Mouse (Mus musculus) stomach, embryonic 14.5 days (tissue): ENCODE measurements at regions not wholly inside any gene's neighbourhood (a gene's known extent, or its start where the extent isn't known, plus 50 kb on each side); places are given as distances from the start of the nearest gene placed in this dataset.

Experiments
- ATAC-seq: fragments of 200-750 bp; cut with Nextera tagmentation; 2 replicates; pipeline ENCODE4 v1.8.0; 2017; ENCODE audit warnings: low read depth, moderate TSS enrichment; ENCODE audit not compliant: insufficient number of reproducible peaks, insufficient read depth, low FRiP score
- H3K27ac ChIP-seq: fragments of 300-500 bp; sonication (generic); 2 replicates; pipeline ENCODE4 v1.5.1; 2014; ENCODE audit warnings: mild to moderate bottlenecking, low read length, moderate library complexity, mixed read lengths
- H3K27me3 ChIP-seq: fragments of 300-500 bp; sonication (generic); 2 replicates; pipeline ENCODE4 v1.6.1; 2014; ENCODE audit warnings: low read length, control low read depth, mixed read lengths; ENCODE audit not compliant: control insufficient read depth, insufficient read depth
- H3K36me3 ChIP-seq: fragments of 300-500 bp; sonication (generic); 2 replicates; pipeline ENCODE4 v1.6.1; 2014; ENCODE audit warnings: mild to moderate bottlenecking, control low read depth, low read length, moderate library complexity, mixed read lengths; ENCODE audit not compliant: control insufficient read depth, insufficient read depth
- H3K4me1 ChIP-seq: fragments of 300-500 bp; sonication (generic); 2 replicates; pipeline ENCODE4 v1.6.1; 2014; ENCODE audit warnings: low read length, control low read depth, mixed read lengths; ENCODE audit not compliant: control insufficient read depth, insufficient read depth
- H3K4me2 ChIP-seq: fragments of 300-500 bp; sonication (generic); replicated peaks from 2 replicates; pipeline ENCODE4 v1.6.1; 2014; ENCODE audit warnings: low read depth, low read length, control low read depth
- H3K4me3 ChIP-seq: fragments of 300-500 bp; sonication (generic); 2 replicates; pipeline ENCODE4 v1.5.1; 2014; ENCODE audit warnings: low read depth, low read length, control low read depth
- H3K9ac ChIP-seq: fragments of 300-500 bp; sonication (generic); replicated peaks from 2 replicates; pipeline ENCODE4 v1.6.1; 2014; ENCODE audit warnings: low read depth, mild to moderate bottlenecking, control low read depth, low read length, moderate library complexity, mixed read lengths
- H3K9me3 ChIP-seq: fragments of 300-500 bp; sonication (generic); 2 replicates; pipeline ENCODE4 v1.6.1; 2016; ENCODE audit warnings: low read depth, low read length, control low read depth; ENCODE audit not compliant: control insufficient read depth
- WGBS: fragments of 180-500 bp; shearing (Covaris S2); extraction: QIAGEN DNeasy Blood & Tissue Kit; methylation state at CpG from one replicate; pipeline ENCODE4 v1.1.7; 2014; 5-methylcytosine and 5-hydroxymethylcytosine counted together

- Histone ChIP-seq H3K27ac (no peak overlapping the region), H3K9ac (no peak overlapping the region), H3K9me3 (no peaks in the 10 kb centered on the region; the same call in 1 of the 2 replicates), H3K4me1 (no peaks in the 10 kb centered on the region), H3K27me3 (no peaks in the 10 kb centered on the region), H3K36me3 (no peaks in the 10 kb centered on the region), H3K4me2 (no peak overlapping the region), H3K4me3 (no peak overlapping the region)
- ATAC-seq, result no peak
- 64% methylated on average over 1 of the region's 1 CpGs for WGBS
Measured at GRCm38 (mm10) chr17:48592457-48592856, 137.8 kb downstream of the Unc5cl start.

- Histone ChIP-seq H3K9me3 (no peaks in the 10 kb centered on the region; the same call in 1 of the 2 replicates), H3K27ac (no peak overlapping the region), H3K4me3 (no peak overlapping the region), H3K4me1 (no peaks in the 10 kb centered on the region), H3K4me2 (no peak overlapping the region), H3K9ac (no peak overlapping the region), H3K36me3 (no peaks in the 10 kb centered on the region), H3K27me3 (no peaks in the 10 kb centered on the region)
- WGBS, result 74% methylated on average over 10 of the region's 10 CpGs
- ATAC-seq, result no peak
Measured at GRCm38 (mm10) chr17:48595418-48595963, 140.8 kb downstream of the Unc5cl start.

- H3K9me3 ChIP-seq, result no peaks in the 10 kb centered on the region; the same call in 1 of the 2 replicates
- no peak for ATAC-seq
- H3K9ac ChIP-seq, result no peak overlapping the region
- no peak overlapping the region for H3K4me3 ChIP-seq
- no peaks in the 10 kb centered on the region for H3K36me3 ChIP-seq
- H3K27ac ChIP-seq, result no peak overlapping the region
- no peak overlapping the region for H3K4me2 ChIP-seq
- 78% methylated on average over 3 of the region's 3 CpGs for WGBS
- H3K4me1 ChIP-seq, result no peaks in the 10 kb centered on the region
- H3K27me3 ChIP-seq, result no peaks in the 10 kb centered on the region
Measured at GRCm38 (mm10) chr17:48596406-48596805, 141.7 kb downstream of the Unc5cl start.

- Histone ChIP-seq H3K27me3 (no peaks in the 10 kb centered on the region), H3K9me3 (no peaks in the 10 kb centered on the region; the same call in 1 of the 2 replicates), H3K4me3 (no peak overlapping the region), H3K36me3 (no peaks in the 10 kb centered on the region), H3K4me2 (no peak overlapping the region), H3K27ac (no peak overlapping the region), H3K4me1 (no peaks in the 10 kb centered on the region), H3K9ac (no peak overlapping the region)
- whole genome bisulfite sequencing, result 97% methylated on average over 1 of the region's 1 CpGs
- no peak for ATAC-seq
Measured at GRCm38 (mm10) chr17:48597301-48597700, 142.6 kb downstream of the Unc5cl start.

- Histone ChIP-seq H3K9ac (no peak overlapping the region), H3K27ac (no peak overlapping the region), H3K9me3 (no peaks in the 10 kb centered on the region), H3K4me1 (no peaks in the 10 kb centered on the region), H3K4me3 (no peak overlapping the region), H3K36me3 (no peaks in the 10 kb centered on the region), H3K4me2 (no peak overlapping the region), H3K27me3 (no peaks in the 10 kb centered on the region)
- ATAC-seq, result no peak
- WGBS, result 80% methylated on average over 16 of the region's 16 CpGs
Measured at GRCm38 (mm10) chr17:48598471-48599141, 143.9 kb downstream of the Unc5cl start.

- WGBS, result 68% methylated on average over 6 of the region's 6 CpGs
- Histone ChIP-seq H3K9ac (no peak overlapping the region), H3K36me3 (no peaks in the 10 kb centered on the region), H3K4me1 (no peaks in the 10 kb centered on the region), H3K9me3 (no peaks in the 10 kb centered on the region), H3K27me3 (no peaks in the 10 kb centered on the region), H3K27ac (no peak overlapping the region), H3K4me3 (no peak overlapping the region), H3K4me2 (no peak overlapping the region)
- ATAC-seq, result no peak
Measured at GRCm38 (mm10) chr17:48600176-48600575, 145.5 kb downstream of the Unc5cl start.

GRCm38 (mm10) chr17:48602554-48602953, 147.9 kb downstream of the Unc5cl start:
- Histone ChIP-seq H3K4me3 (no peak overlapping the region), H3K27me3 (no peaks in the 10 kb centered on the region), H3K9me3 (no peaks in the 10 kb centered on the region), H3K4me1 (no peaks in the 10 kb centered on the region), H3K4me2 (no peak overlapping the region), H3K9ac (no peak overlapping the region), H3K36me3 (no peaks in the 10 kb centered on the region), H3K27ac (no peak overlapping the region)
- ATAC-seq, result peak; percentile 38; the same call in 1 of the 2 replicates
- 3% methylated on average over 6 of the region's 6 CpGs for WGBS

GRCm38 (mm10) chr17:48606767-48607166, 152.1 kb downstream of the Unc5cl start:
- Histone ChIP-seq H3K27ac (no peak overlapping the region), H3K4me3 (no peak overlapping the region), H3K27me3 (no peaks in the 10 kb centered on the region), H3K36me3 (no peaks in the 10 kb centered on the region), H3K9me3 (no peaks in the 10 kb centered on the region), H3K4me2 (no peak overlapping the region), H3K4me1 (no peaks in the 10 kb centered on the region), H3K9ac (no peak overlapping the region)
- no peak for ATAC-seq
- 82% methylated on average over 4 of the region's 4 CpGs for WGBS

GRCm38 (mm10) chr17:48608315-48608714, 153.6 kb downstream of the Unc5cl start:
- no peak overlapping the region for H3K27ac ChIP-seq
- H3K9me3 ChIP-seq, result no peaks in the 10 kb centered on the region
- H3K27me3 ChIP-seq, result no peaks in the 10 kb centered on the region
- H3K4me1 ChIP-seq, result no peaks in the 10 kb centered on the region
- no peak overlapping the region for H3K4me3 ChIP-seq
- H3K4me2 ChIP-seq, result no peak overlapping the region
- no peaks in the 10 kb centered on the region for H3K36me3 ChIP-seq
- 69% methylated on average over 3 of the region's 3 CpGs for WGBS
- H3K9ac ChIP-seq, result no peak overlapping the region
- no peak for ATAC-seq
